Mouse (Mus musculus): ENCODE measurements at regions not wholly inside any gene's neighbourhood (a gene's known extent, or its start where the extent isn't known, plus 50 kb on each side); places are given as distances from the start of the nearest gene placed in this dataset.

DNA sequence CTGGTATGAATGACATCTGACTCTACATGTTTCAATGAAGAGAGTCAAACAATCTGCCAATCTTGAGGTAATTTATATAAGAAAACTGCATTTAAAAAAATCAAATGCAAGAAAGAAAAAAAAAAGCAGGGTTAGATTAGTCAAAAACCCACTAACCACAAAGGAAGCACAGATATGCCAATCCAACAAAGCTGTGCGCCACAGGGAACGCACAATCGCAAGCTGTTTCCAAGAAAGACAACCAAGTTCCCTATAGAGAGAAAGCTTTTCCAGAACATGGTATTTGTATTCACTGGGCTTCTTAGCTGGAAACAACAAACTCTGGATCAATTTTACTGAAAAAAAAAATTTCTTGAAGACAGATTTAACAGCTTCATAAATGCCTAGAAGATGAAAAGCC, 267.0 kb downstream of the Pik3r1 start:
- TF ChIP-seq CTCF (IDR thresholded peaks at IDR 0.05; ENCODE audit: low read depth) (no peak), EP300 (IDR thresholded peaks at IDR 0.05; ENCODE audit: low read depth) (no peak)

All from liver, embryonic 14.5 days (tissue).